Mouse (Mus musculus): ENCODE results near the gene Eif2b3. TPM values are rescaled to one million over a fixed set of nuclear protein-coding genes. Genes with fewer than 3 reads are reported as not detected.

The Eif2b3 gene
- polyA plus RNA-seq, 1 experiment from 2014 or later = 48.9 TPM

DNA sequence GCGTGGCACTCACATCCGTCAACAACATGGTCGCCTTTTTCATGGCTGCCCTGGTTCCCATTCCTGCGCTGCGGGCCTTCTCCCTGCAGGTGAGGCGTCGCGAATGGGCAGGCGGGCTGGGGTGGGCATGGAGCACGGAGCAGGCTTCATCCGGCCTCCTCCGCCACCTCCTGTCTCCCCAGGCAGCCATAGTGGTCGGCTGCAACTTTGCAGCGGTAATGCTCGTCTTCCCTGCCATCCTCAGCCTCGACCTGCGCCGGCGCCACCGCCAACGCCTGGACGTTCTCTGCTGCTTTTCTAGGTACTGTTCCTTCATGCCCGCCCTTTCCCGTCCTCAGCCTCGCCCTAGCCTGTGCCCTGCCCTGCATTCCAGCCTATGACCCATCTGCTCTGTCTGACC lies 90.1 kb downstream of the Eif2b3 start:
- 95% methylated on average over 25 of the region's 25 CpGs for WGBS
- no peaks in the 10 kb centered on the region for H3K4me1 ChIP-seq (ENCODE audit: control insufficient read depth, insufficient read depth, low read length)
- H3K9ac ChIP-seq (ENCODE audit: low read depth, low read length) = no peak overlapping the region
- no peak for ATAC-seq
- H3K4me2 ChIP-seq (ENCODE audit: low read length) = no peak overlapping the region
- H3K9me3 ChIP-seq (replicated peaks; ENCODE audit: control insufficient read depth, low read length, poor library complexity, severe bottlenecking) = no peaks in the 10 kb centered on the region
- H3K36me3 ChIP-seq (ENCODE audit: control insufficient read depth, insufficient read depth, low read length) = peaks cover 13% of the 10 kb centered on the region
- no peaks in the 10 kb centered on the region for H3K27me3 ChIP-seq (ENCODE audit: control insufficient read depth, insufficient read depth, low read depth, low read length)
- H3K27ac ChIP-seq (ENCODE audit: low read length) = no peak overlapping the region
- H3K4me3 ChIP-seq (ENCODE audit: low read depth, low read length) = no peak overlapping the region

- Histone ChIP-seq H3K27ac (ENCODE audit: low read length) (no peak overlapping the region), H3K36me3 (ENCODE audit: control insufficient read depth, insufficient read depth, low read length) (peaks cover 13% of the 10 kb centered on the region), H3K4me1 (ENCODE audit: control insufficient read depth, insufficient read depth, low read length) (no peaks in the 10 kb centered on the region), H3K4me3 (ENCODE audit: low read depth, low read length) (no peak overlapping the region), H3K9ac (ENCODE audit: low read depth, low read length) (no peak overlapping the region), H3K27me3 (ENCODE audit: control insufficient read depth, insufficient read depth, low read depth, low read length) (no peaks in the 10 kb centered on the region), H3K9me3 (replicated peaks; ENCODE audit: control insufficient read depth, low read length, poor library complexity, severe bottlenecking) (no peaks in the 10 kb centered on the region), H3K4me2 (ENCODE audit: low read length) (no peak overlapping the region)
- no peak for ATAC-seq
- WGBS = 93% methylated on average over 13 of the region's 13 CpGs
These were observed 91.0 kb downstream of the Eif2b3 start for GRCm38 (mm10) chr4:117110249-117110648.

DNA sequence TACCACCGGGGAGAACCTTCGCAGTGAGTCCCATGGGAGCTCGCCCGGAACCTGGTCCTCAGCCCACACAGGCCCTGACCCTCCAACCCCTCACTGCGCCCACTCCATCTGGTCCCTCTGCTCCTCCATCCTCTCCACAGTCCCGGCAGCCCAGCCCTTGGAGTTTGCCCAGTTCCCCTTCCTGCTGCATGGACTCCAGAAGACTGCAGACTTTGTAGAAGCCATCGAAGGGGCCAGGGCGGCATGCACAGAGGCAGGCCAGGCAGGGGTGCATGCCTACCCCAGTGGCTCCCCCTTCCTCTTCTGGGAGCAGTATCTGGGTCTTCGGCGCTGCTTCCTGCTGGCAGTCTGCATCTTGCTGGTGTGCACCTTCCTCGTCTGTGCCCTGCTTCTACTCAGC lies 91.8 kb downstream of the Eif2b3 start:
- H3K4me1 ChIP-seq (ENCODE audit: control insufficient read depth, insufficient read depth, low read length) = no peaks in the 10 kb centered on the region
- no peak overlapping the region for H3K9ac ChIP-seq (ENCODE audit: low read depth, low read length)
- H3K4me2 ChIP-seq (ENCODE audit: low read length) = no peak overlapping the region
- 93% methylated on average over 11 of the region's 11 CpGs for WGBS
- ATAC-seq = no peak
- no peaks in the 10 kb centered on the region for H3K27me3 ChIP-seq (ENCODE audit: control insufficient read depth, insufficient read depth, low read depth, low read length)
- H3K4me3 ChIP-seq (ENCODE audit: low read depth, low read length) = no peak overlapping the region
- no peaks in the 10 kb centered on the region for H3K9me3 ChIP-seq (replicated peaks; ENCODE audit: control insufficient read depth, low read length, poor library complexity, severe bottlenecking)
- H3K27ac ChIP-seq (ENCODE audit: low read length) = no peak overlapping the region
- H3K36me3 ChIP-seq (ENCODE audit: control insufficient read depth, insufficient read depth, low read length) = peaks cover 13% of the 10 kb centered on the region

- H3K36me3 ChIP-seq (ENCODE audit: control insufficient read depth, insufficient read depth, low read length) = peaks cover 9% of the 10 kb centered on the region; the same call in 1 of the 2 replicates
- ATAC-seq = no peak
- H3K4me2 ChIP-seq (ENCODE audit: low read length) = no peak overlapping the region
- no peak overlapping the region for H3K9ac ChIP-seq (ENCODE audit: low read depth, low read length)
- no peaks in the 10 kb centered on the region for H3K27me3 ChIP-seq (ENCODE audit: control insufficient read depth, insufficient read depth, low read depth, low read length)
- H3K9me3 ChIP-seq (replicated peaks; ENCODE audit: control insufficient read depth, low read length, poor library complexity, severe bottlenecking) = no peaks in the 10 kb centered on the region
- no peaks in the 10 kb centered on the region for H3K4me1 ChIP-seq (ENCODE audit: control insufficient read depth, insufficient read depth, low read length)
- H3K4me3 ChIP-seq (ENCODE audit: low read depth, low read length) = no peak overlapping the region
- WGBS = 82% methylated on average over 1 of the region's 1 CpGs
- no peak overlapping the region for H3K27ac ChIP-seq (ENCODE audit: low read length)
These were observed 94.0 kb downstream of the Eif2b3 start for GRCm38 (mm10) chr4:117113237-117113636.

GRCm38 (mm10) chr4:117115592-117115991 lies 96.4 kb downstream of the Eif2b3 start:
- Histone ChIP-seq H3K9me3 (replicated peaks; ENCODE audit: control insufficient read depth, low read length, poor library complexity, severe bottlenecking) (no peaks in the 10 kb centered on the region), H3K4me1 (ENCODE audit: control insufficient read depth, insufficient read depth, low read length) (peaks cover 6% of the 10 kb centered on the region; the same call in 1 of the 2 replicates), H3K9ac (ENCODE audit: low read depth, low read length) (no peak overlapping the region), H3K27me3 (ENCODE audit: control insufficient read depth, insufficient read depth, low read depth, low read length) (no peaks in the 10 kb centered on the region), H3K4me3 (ENCODE audit: low read depth, low read length) (no peak overlapping the region), H3K36me3 (ENCODE audit: control insufficient read depth, insufficient read depth, low read length) (peaks cover 7% of the 10 kb centered on the region; the same call in 1 of the 2 replicates), H3K27ac (ENCODE audit: low read length) (no peak overlapping the region), H3K4me2 (ENCODE audit: low read length) (no peak overlapping the region)
- ATAC-seq = no peak
- 88% methylated on average over 5 of the region's 5 CpGs for WGBS

- no peak for ATAC-seq
- H3K4me2 ChIP-seq (ENCODE audit: low read length) = no peak overlapping the region
- H3K9ac ChIP-seq (ENCODE audit: low read depth, low read length) = no peak overlapping the region
- peaks cover 7% of the 10 kb centered on the region; the same call in 1 of the 2 replicates for H3K36me3 ChIP-seq (ENCODE audit: control insufficient read depth, insufficient read depth, low read length)
- WGBS = 94% methylated on average over 7 of the region's 7 CpGs
- H3K27ac ChIP-seq (ENCODE audit: low read length) = no peak overlapping the region
- peaks cover 6% of the 10 kb centered on the region; the same call in 1 of the 2 replicates for H3K4me1 ChIP-seq (ENCODE audit: control insufficient read depth, insufficient read depth, low read length)
- no peaks in the 10 kb centered on the region for H3K27me3 ChIP-seq (ENCODE audit: control insufficient read depth, insufficient read depth, low read depth, low read length)
- H3K9me3 ChIP-seq (replicated peaks; ENCODE audit: control insufficient read depth, low read length, poor library complexity, severe bottlenecking) = no peaks in the 10 kb centered on the region
- H3K4me3 ChIP-seq (ENCODE audit: low read depth, low read length) = no peak overlapping the region
These were observed 98.7 kb downstream of the Eif2b3 start for GRCm38 (mm10) chr4:117117931-117118330.

DNA sequence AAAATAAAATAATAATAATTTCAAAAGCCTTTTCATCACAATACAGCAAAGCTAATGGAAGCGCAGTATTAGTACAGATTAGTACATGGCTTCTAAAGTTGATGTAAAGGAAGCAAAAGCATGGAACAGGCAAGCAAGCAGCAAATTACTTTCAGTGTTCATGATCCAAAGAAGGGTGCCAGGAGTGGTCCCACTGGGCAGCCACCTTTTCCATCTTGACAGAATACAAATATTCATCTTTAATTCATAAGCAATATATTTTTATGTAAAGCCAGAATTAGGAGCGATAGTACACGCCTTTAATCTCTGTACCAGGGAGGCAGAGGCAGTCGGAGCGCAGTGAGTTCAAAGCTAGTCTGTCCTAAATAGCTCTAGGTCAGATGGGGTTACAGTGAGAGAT lies 100.4 kb downstream of the Eif2b3 start:
- ATAC-seq = peak; percentile 19; the same call in 1 of the 2 replicates
- H3K36me3 ChIP-seq (ENCODE audit: control insufficient read depth, insufficient read depth, low read length) = no peaks in the 10 kb centered on the region
- peak overlapping the region; percentile 88 for H3K4me2 ChIP-seq (ENCODE audit: low read length)
- peaks cover 6% of the 10 kb centered on the region; the same call in 1 of the 2 replicates for H3K4me1 ChIP-seq (ENCODE audit: control insufficient read depth, insufficient read depth, low read length)
- H3K27me3 ChIP-seq (ENCODE audit: control insufficient read depth, insufficient read depth, low read depth, low read length) = no peaks in the 10 kb centered on the region
- peak overlapping the region; percentile 79 for H3K9ac ChIP-seq (ENCODE audit: low read depth, low read length)
- H3K4me3 ChIP-seq (ENCODE audit: low read depth, low read length) = peak overlapping the region; percentile 69
- 56% methylated on average over 5 of the region's 5 CpGs for WGBS
- H3K27ac ChIP-seq (ENCODE audit: low read length) = peak overlapping the region; percentile 94
- no peaks in the 10 kb centered on the region for H3K9me3 ChIP-seq (replicated peaks; ENCODE audit: control insufficient read depth, low read length, poor library complexity, severe bottlenecking)

GRCm38 (mm10) chr4:117120052-117120444 lies 100.8 kb downstream of the Eif2b3 start:
- Histone ChIP-seq H3K9ac (ENCODE audit: low read depth, low read length) (peak overlapping the region; percentile 79), H3K9me3 (replicated peaks; ENCODE audit: control insufficient read depth, low read length, poor library complexity, severe bottlenecking) (no peaks in the 10 kb centered on the region), H3K27ac (ENCODE audit: low read length) (peak overlapping the region; percentile 94), H3K4me3 (ENCODE audit: low read depth, low read length) (peak overlapping the region; percentile 69), H3K4me1 (ENCODE audit: control insufficient read depth, insufficient read depth, low read length) (peaks cover 7% of the 10 kb centered on the region), H3K36me3 (ENCODE audit: control insufficient read depth, insufficient read depth, low read length) (no peaks in the 10 kb centered on the region), H3K27me3 (ENCODE audit: control insufficient read depth, insufficient read depth, low read depth, low read length) (no peaks in the 10 kb centered on the region), H3K4me2 (ENCODE audit: low read length) (peak overlapping the region; percentile 88)
- peak; percentile 47 for ATAC-seq
- WGBS = 6% methylated on average over 10 of the region's 10 CpGs

DNA sequence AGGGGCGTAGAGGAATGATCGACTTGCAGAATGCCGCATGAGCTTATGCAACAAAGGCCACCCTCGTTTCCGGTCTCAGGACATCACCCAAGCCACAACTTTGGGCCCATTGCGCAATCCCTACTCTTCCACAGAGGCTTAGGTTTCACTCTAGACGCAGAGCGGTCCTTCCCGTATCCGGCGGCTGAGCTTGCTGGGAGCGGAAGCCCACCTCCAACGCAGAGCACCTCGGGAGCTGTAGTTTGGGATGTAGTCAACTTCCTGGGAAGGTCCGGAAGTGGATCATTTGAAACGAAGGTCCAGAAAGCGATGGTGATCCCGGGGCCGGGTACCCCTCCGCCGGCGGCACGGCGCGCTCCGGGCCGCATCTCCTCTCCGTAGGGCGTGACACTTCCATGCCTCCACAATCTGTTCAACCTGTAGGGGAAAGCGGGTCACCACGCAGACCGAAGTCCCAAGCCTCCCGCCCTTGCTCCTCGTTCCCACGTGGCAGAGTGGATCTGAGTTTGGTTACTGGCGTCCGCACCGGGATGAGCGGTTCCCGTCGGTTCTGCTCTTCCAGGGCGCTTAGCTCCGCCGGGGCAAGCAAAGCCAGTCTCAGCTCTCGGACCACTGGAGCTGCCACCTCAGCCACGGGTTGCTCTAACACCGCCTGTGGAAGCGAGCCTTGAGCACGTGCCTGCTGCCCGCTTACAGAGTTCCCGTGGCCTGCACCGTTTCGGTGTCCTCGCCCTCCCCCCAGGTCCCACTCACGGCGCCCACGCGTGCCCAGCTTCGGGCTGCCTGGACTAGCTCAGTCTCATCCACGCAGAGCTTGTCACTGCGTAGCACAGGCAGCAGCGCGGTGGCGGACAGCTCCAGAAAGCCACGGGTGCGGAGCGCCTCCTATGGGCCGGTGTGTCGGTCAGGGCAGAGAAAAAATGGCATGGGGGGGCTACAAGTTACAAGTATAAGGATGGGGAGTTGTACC lies 101.5 kb downstream of the Eif2b3 start:
- peak; percentile 95 for ATAC-seq
- peak overlapping the region; percentile 94 for H3K27ac ChIP-seq (ENCODE audit: low read length)

More for the DNA sequence above, 101.5 kb downstream of the Eif2b3 start:
- H3K4me3 ChIP-seq (ENCODE audit: low read depth, low read length) = peak overlapping the region; percentile 69
- WGBS = under 1% methylated on average over 69 of the region's 69 CpGs
- peak overlapping the region; percentile 88 for H3K4me2 ChIP-seq (ENCODE audit: low read length)
- peaks cover 14% of the 10 kb centered on the region for H3K4me1 ChIP-seq (ENCODE audit: control insufficient read depth, insufficient read depth, low read length)
- H3K9me3 ChIP-seq (replicated peaks; ENCODE audit: control insufficient read depth, low read length, poor library complexity, severe bottlenecking) = no peaks in the 10 kb centered on the region
- no peaks in the 10 kb centered on the region for H3K36me3 ChIP-seq (ENCODE audit: control insufficient read depth, insufficient read depth, low read length)
- H3K9ac ChIP-seq (ENCODE audit: low read depth, low read length) = peak overlapping the region; percentile 79
- no peaks in the 10 kb centered on the region for H3K27me3 ChIP-seq (ENCODE audit: control insufficient read depth, insufficient read depth, low read depth, low read length)

All from midbrain, embryonic 16.5 days (tissue).